Mouse (Mus musculus) hindbrain, embryonic 13.5 days (tissue): ENCODE data around the gene Stap2. TPM values are rescaled to one million over a fixed set of nuclear protein-coding genes. Genes with fewer than 3 reads are reported as not detected.

Source experiments
- ATAC-seq: fragments of 200-750 bp; cut with Nextera tagmentation; 2 replicates; pipeline ENCODE4 v1.8.0; 2017; ENCODE audit warnings: moderate TSS enrichment; ENCODE audit not compliant: low FRiP score
- H3K27ac ChIP-seq: fragments of 300-500 bp; sonication (generic); 2 replicates; pipeline ENCODE4 v1.5.1; 2015; ENCODE audit warnings: inconsistent platforms, mild to moderate bottlenecking, moderate library complexity
- H3K27me3 ChIP-seq: fragments of 300-500 bp; sonication (generic); 2 replicates; pipeline ENCODE4 v1.6.1; 2015; ENCODE audit warnings: mild to moderate bottlenecking, inconsistent platforms
- H3K36me3 ChIP-seq: fragments of 300-500 bp; sonication (generic); 2 replicates; pipeline ENCODE4 v1.6.1; 2015; ENCODE audit warnings: mild to moderate bottlenecking, inconsistent platforms
- H3K4me1 ChIP-seq: fragments of 300-500 bp; sonication (generic); replicated peaks from 2 replicates; pipeline ENCODE4 v1.6.1; 2015; ENCODE audit warnings: inconsistent platforms
- H3K4me2 ChIP-seq: fragments of 300-500 bp; sonication (generic); 2 replicates; pipeline ENCODE4 v1.6.1; 2015; ENCODE audit warnings: inconsistent platforms, mild to moderate bottlenecking, moderate library complexity
- H3K4me3 ChIP-seq: fragments of 300-500 bp; sonication (generic); 2 replicates; pipeline ENCODE4 v1.5.1; 2015; ENCODE audit warnings: mild to moderate bottlenecking, inconsistent platforms
- H3K9ac ChIP-seq: fragments of 300-500 bp; sonication (generic); 2 replicates; pipeline ENCODE4 v1.6.1; 2015; ENCODE audit warnings: mild to moderate bottlenecking, inconsistent platforms
- H3K9me3 ChIP-seq: fragments of 300-500 bp; sonication (generic); 2 replicates; pipeline ENCODE4 v1.6.1; 2016; ENCODE audit warnings: inconsistent platforms
- WGBS: fragments of 180-500 bp; shearing (Covaris S2); methylation state at CpG from one replicate; pipeline ENCODE4 v1.1.7; 2015; 5-methylcytosine and 5-hydroxymethylcytosine counted together
- polyA plus RNA-seq: library from polyadenylated mRNA; unstranded; fragments of >200 nt; fragmentation: Nextera tagmentation; extraction: Ambion mirVana; gene quantifications from 2 replicates; pipeline ENCODE4 v1.2.1, GENCODE M21; 2015

The Stap2 gene
- polyA plus RNA-seq: 5.7 and 5.8 TPM in 2 replicates

DNA sequence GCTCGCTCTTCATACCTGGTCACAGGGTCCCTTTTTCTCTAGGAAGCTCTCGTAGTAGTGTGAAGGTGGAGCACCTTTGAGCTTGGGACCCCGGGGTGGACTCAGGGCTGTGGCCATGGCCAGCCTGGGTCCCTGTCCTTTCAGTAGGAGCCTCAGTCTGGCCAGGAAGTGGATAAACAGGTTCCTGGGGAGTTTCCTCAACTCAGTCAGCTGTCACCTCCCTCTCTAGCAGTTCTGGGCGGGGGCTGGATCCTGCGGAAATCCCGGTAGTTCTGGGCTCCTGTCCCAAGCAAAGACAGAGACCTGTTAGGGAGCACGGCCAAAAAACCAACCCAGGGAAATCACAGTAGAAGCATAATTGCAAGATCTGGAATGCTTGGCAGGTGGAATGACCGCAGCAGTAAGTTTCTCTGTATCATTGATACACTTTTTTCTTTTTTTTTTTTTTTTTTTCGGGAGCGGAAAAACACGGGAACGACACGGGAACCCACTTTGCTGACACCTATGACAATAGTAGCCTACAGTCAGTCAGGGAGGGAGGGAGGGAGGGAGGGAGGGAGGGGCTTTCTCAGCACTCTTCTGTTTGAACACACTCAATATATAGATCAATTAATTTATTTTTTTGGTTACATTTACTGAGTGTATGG is at the start of gene Stap2, which contains the start of gene Mpnd:
Gene Stap2 (minus strand): TSS at position 170 of the 647 bp plus-strand sequence.
Gene Mpnd (plus strand): TSS at position 297 of the 647 bp plus-strand sequence.
- no peak for ATAC-seq
- H3K9me3 ChIP-seq: no peaks in the 10 kb centered on the region
- no peak within 1 kb of the TSS for H3K27ac ChIP-seq
- no peak within 1 kb of the TSS for H3K9ac ChIP-seq
- H3K4me1 ChIP-seq: peaks cover 20% of the 10 kb centered on the region
- 60% methylated on average over 13 of the region's 13 CpGs for WGBS
- peaks cover 28% of the 10 kb centered on the region for H3K27me3 ChIP-seq
- no peaks in the 10 kb centered on the region for H3K36me3 ChIP-seq
- 0 out of 2 replicates have a peak within 1 kb of the TSS, but pooled peaks have one; percentile 2 for H3K4me3 ChIP-seq
- H3K4me2 ChIP-seq: no peak within 1 kb of the TSS

DNA sequence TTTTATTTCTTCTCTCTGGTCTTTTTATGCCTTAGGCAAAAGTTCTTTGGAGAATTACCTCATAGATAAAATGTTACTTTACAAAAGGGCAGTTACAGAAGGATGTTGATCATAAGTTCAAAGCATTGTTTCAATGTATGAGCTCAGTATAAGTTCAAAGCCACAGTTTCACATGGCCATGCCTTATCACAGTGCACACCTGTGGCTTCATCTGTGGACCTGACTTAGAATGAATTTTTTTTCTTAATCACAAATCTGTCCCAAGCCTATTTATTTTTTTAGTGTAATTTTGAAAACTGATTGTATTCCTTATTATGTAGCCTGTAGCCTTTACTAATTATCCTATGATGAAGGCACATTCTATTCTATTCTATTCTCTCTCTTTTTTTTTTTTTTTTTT is 49.6 kb upstream of the Stap2 start:
- H3K4me1 ChIP-seq: no peaks in the 10 kb centered on the region
- H3K27me3 ChIP-seq: no peaks in the 10 kb centered on the region
- peaks cover 26% of the 10 kb centered on the region for H3K36me3 ChIP-seq
- H3K4me2 ChIP-seq: no peak overlapping the region
- H3K9me3 ChIP-seq: no peaks in the 10 kb centered on the region
- no peak overlapping the region for H3K4me3 ChIP-seq
- no peak overlapping the region for H3K27ac ChIP-seq
- ATAC-seq: no peak
- no peak overlapping the region for H3K9ac ChIP-seq

DNA sequence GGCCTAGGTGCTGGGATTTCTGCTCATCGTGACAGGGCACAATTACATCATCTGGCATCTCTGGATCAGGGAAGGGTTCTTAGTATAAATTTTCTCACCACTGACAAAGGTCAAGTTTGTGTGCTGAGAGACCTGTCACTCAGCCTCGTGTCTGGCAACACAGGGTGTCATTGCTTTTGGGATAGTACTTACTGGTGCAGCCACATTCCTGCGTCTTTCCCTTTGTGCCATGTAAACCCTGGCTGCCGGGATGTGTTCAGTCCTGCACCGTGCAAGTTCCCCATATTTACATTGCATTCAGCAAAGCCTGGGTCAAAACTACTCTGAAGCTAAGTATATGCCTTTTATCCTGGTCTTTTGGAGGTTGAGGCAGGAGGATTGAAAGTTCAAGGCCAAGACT is 46.0 kb upstream of the Stap2 start:
- H3K36me3 ChIP-seq: peaks cover 24% of the 10 kb centered on the region
- no peak overlapping the region for H3K4me3 ChIP-seq
- H3K27ac ChIP-seq: no peak overlapping the region
- H3K9me3 ChIP-seq: no peaks in the 10 kb centered on the region
- H3K27me3 ChIP-seq: no peaks in the 10 kb centered on the region
- ATAC-seq: no peak
- 91% methylated on average over 5 of the region's 5 CpGs for WGBS
- no peak overlapping the region for H3K4me2 ChIP-seq
- no peak overlapping the region for H3K9ac ChIP-seq
- H3K4me1 ChIP-seq: no peaks in the 10 kb centered on the region

DNA sequence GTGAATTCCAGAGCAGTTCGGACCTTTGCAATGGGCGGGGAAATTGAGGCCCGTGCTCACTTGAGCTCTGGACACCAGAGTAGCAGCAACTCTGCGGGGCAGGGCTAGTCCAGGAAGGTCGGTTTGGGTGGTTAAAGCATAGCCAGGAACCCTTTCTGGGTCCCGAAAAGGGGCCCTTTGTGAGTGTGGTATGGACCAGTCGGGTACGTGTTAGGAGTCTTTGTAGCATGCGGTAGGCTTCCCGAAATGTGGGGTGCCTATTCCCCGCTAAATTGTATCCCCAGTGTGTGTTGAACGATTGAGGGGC is 35.4 kb upstream of the Stap2 start:
- Histone ChIP-seq H3K4me3 (peak overlapping the region; percentile 72), H3K27ac (no peak overlapping the region), H3K27me3 (no peaks in the 10 kb centered on the region), H3K9ac (peak overlapping the region; percentile 81), H3K36me3 (peaks cover 6% of the 10 kb centered on the region; the same call in 1 of the 2 replicates), H3K9me3 (no peaks in the 10 kb centered on the region), H3K4me2 (peak overlapping the region; percentile 94), H3K4me1 (peaks cover 16% of the 10 kb centered on the region)
- 2% methylated on average over 12 of the region's 12 CpGs for WGBS
- no peak for ATAC-seq

DNA sequence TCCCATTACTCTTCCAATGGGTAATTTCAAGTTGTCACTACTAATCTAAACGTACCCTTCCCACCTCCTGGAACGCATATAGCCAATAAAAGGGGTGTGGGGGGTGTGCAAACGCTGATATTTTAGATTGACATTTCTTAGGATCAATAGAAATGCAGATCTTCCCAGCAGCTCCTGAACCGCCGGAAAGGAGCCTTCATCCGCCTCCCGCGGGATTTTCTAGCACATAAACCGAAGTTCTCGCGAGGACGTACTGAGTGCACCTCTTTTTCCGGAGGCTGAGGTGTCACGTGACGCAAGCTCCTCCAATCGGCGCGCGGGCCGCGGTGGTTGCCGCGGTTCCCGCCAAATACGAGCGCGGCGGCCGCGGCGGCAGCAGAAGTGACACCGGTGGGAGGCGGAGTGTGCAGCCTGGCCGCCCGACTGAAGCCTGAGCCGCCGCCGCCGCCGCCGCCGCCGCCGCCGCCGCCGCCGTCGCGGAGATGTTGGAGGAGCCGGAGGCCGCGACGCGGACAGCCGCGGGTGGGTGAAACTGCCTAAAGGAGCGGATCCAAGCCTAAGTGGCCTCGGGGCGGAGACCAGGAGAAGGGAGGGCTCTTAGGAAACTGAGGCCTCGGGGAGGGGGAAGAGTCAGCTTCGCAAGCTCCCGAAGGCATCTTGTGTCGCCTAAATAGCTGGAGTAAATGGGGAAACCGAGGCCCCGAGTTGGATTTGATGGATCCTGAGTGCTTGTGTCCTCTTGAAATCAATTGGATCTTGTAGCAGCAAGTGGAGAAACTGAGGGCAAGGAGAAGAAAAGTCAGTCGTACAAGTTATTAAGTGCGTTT is 34.9 kb upstream of the Stap2 start, which contains the start of gene Chaf1a:
Gene Chaf1a (plus strand): TSS at position 410 of the 827 bp plus-strand sequence.
- peak within 1 kb of the TSS; percentile 81 for H3K9ac ChIP-seq
- peak within 1 kb of the TSS; percentile 83 for H3K27ac ChIP-seq
- no peaks in the 10 kb centered on the region for H3K27me3 ChIP-seq
- under 1% methylated on average over 68 of the region's 68 CpGs for WGBS
- no peaks in the 10 kb centered on the region for H3K9me3 ChIP-seq
- H3K36me3 ChIP-seq: peaks cover 6% of the 10 kb centered on the region; the same call in 1 of the 2 replicates
- ATAC-seq: peak; percentile 83
- H3K4me3 ChIP-seq: peak within 1 kb of the TSS; percentile 72
- peak within 1 kb of the TSS; percentile 94 for H3K4me2 ChIP-seq
- H3K4me1 ChIP-seq: peaks cover 22% of the 10 kb centered on the region

DNA sequence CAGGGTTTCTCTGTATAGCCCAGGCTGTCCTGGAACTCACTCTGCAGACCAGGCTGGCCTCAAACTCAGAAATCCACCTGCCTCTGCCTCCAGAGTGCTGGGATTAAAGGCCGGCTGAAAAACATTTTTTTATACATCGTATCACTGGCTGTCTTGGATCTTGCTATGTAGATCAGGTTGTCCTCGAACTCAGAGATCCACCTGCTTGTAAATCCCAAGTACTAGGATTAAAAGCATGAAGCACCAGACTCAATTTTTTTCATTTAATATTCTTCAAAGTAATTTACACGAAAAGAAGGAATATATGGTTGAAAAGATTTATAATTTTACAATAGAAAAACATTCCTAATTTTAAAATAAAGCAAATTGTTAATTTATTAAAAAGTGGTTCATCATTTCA is 34.0 kb upstream of the Stap2 start:
- Histone ChIP-seq H3K9me3 (no peaks in the 10 kb centered on the region), H3K27ac (peak overlapping the region; percentile 83; the same call in 1 of the 2 replicates), H3K9ac (no peak overlapping the region; the same call in 1 of the 2 replicates), H3K4me2 (peak overlapping the region; percentile 94), H3K27me3 (no peaks in the 10 kb centered on the region), H3K4me3 (peak overlapping the region; percentile 72; the same call in 1 of the 2 replicates), H3K4me1 (peaks cover 31% of the 10 kb centered on the region), H3K36me3 (peaks cover 12% of the 10 kb centered on the region)
- WGBS: 85% methylated on average over 4 of the region's 4 CpGs
- ATAC-seq: no peak

DNA sequence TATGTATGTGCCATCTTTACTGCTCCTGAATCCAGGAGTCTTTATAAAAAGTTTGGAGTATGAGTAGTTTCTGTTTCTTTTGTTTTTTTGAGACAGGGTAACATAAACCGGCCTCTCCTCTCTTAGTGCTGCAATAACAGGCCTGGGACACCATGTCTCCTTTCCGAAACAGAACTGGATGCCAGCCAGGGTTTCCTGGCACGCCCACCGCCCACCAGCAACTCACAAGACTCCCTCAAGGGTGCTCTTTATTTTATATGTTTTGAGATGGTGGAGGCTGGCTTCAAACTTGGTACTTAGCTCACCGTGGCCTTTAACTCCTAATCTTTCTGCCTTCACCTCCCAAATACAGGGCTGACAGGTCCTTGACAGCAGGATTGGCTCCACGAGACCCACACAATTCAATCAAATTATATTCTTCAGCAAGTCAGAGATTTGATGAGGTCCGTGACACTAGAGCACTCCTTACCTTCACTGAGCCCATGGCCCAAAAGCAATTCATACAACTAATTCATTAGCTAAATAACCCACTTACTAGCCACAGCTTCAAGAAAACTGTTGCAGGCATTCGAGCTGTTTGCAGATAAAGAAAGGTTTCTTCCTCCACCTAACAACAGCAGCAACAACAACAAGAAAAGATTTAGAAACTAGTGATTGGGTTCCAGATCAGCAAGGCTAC is 33.3 kb upstream of the Stap2 start:
- peaks cover 12% of the 10 kb centered on the region for H3K36me3 ChIP-seq
- H3K4me2 ChIP-seq: no peak overlapping the region
- 86% methylated on average over 8 of the region's 8 CpGs for WGBS
- no peak overlapping the region for H3K4me3 ChIP-seq
- ATAC-seq: no peak
- H3K27ac ChIP-seq: no peak overlapping the region
- H3K9ac ChIP-seq: no peak overlapping the region
- no peaks in the 10 kb centered on the region for H3K9me3 ChIP-seq
- no peaks in the 10 kb centered on the region for H3K27me3 ChIP-seq
- peaks cover 37% of the 10 kb centered on the region for H3K4me1 ChIP-seq

DNA sequence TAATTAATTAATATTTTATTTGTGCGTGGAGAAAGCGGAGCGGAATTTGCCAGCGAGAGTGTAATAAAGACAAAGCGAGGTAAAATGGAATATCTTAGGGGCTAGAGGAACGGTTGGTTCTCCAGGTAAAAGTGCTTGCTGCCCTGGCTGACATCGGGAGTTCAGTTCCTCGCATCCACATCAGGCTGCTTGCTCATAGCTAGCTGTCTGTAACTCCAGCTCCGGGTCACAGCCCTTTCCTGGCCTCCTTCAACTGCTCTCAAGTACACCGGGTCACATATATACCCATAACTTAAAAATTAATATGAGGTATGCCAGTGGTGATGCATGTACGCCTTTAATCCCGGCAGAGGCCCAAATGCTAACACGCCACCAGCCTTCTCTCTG is 31.5 kb upstream of the Stap2 start:
- Histone ChIP-seq H3K36me3 (peaks cover 26% of the 10 kb centered on the region), H3K4me2 (peak overlapping the region; percentile 44), H3K27ac (peak overlapping the region; percentile 1; the same call in 1 of the 2 replicates), H3K4me3 (peak overlapping the region; percentile 27), H3K27me3 (no peaks in the 10 kb centered on the region), H3K4me1 (peaks cover 55% of the 10 kb centered on the region), H3K9ac (0 out of 2 replicates have a peak overlapping the region, but pooled peaks have one; percentile 24), H3K9me3 (no peaks in the 10 kb centered on the region)
- WGBS: 38% methylated on average over 13 of the region's 13 CpGs
- peak; percentile 29 for ATAC-seq

DNA sequence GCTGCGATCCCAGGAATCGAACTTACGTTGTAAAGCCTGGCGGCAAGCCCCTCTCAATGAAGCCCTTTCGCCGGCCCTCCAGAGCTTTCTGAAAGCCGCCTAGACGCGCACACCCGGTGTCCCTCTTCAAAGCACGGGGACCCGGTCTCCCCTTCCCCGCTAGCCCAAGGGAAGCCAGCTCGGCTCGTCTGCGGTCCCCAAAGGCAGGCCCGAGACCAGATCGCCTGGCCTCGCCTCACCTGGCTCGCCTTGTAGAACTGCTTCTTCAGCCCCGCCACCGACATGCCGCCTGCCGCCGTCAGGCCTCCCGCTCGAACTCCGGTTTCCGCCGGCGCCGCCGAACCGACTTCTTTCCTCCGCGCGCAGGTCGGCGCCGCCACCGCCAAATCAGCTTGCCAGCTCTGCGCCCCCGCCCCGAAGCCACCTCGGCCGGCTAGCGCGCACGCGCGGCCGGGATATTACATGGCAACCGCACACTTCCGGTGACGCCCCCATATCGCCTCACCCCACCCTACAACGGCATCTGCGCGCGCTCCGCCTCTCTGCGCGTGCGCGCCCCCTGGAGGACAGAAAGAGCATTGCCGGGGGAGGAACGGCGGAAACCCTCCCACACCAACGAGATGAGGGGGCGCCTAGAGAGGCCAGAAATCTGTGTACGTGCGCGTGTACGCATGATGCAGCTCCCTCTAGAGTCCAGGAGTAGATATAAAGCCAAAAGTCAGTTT is 31.0 kb upstream of the Stap2 start, which contains the start of gene Sh3gl1:
Gene Sh3gl1 (minus strand): TSS at position 460 of the 725 bp plus-strand sequence.
- H3K4me1 ChIP-seq: peaks cover 56% of the 10 kb centered on the region
- no peaks in the 10 kb centered on the region for H3K27me3 ChIP-seq
- H3K27ac ChIP-seq: peak within 1 kb of the TSS; percentile 93
- ATAC-seq: peak; percentile 92
- H3K4me2 ChIP-seq: peak within 1 kb of the TSS; percentile 63
- peaks cover 27% of the 10 kb centered on the region for H3K36me3 ChIP-seq
- peak within 1 kb of the TSS; percentile 84 for H3K4me3 ChIP-seq
- WGBS: under 1% methylated on average over 74 of the region's 74 CpGs
- H3K9ac ChIP-seq: peak within 1 kb of the TSS; percentile 93
- no peaks in the 10 kb centered on the region for H3K9me3 ChIP-seq

DNA sequence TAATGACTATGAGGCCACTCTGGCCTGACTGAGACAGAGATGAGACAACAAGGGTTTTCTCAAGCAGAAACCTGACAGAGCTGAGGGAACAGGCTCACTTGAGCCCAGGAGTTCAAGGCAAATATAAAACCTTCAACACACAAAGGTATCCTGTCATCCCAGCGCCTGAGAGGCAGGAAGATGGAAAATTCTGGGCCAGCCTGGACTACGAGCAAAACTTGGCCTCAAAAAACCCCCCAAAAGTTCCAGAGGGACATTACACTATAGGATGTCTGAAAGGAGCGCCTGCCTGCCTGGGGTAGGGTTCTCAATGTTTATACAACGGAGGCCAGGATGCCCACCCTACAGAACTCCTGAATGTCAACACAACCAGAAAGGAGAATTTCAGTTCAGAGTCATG is 29.8 kb upstream of the Stap2 start:
- Histone ChIP-seq H3K4me1 (peaks cover 54% of the 10 kb centered on the region), H3K4me2 (peak overlapping the region; percentile 63), H3K27ac (no peak overlapping the region), H3K36me3 (peaks cover 34% of the 10 kb centered on the region), H3K9ac (peak overlapping the region; percentile 93), H3K27me3 (no peaks in the 10 kb centered on the region), H3K9me3 (no peaks in the 10 kb centered on the region), H3K4me3 (peak overlapping the region; percentile 84)
- ATAC-seq: no peak
- 88% methylated on average over 4 of the region's 4 CpGs for WGBS

DNA sequence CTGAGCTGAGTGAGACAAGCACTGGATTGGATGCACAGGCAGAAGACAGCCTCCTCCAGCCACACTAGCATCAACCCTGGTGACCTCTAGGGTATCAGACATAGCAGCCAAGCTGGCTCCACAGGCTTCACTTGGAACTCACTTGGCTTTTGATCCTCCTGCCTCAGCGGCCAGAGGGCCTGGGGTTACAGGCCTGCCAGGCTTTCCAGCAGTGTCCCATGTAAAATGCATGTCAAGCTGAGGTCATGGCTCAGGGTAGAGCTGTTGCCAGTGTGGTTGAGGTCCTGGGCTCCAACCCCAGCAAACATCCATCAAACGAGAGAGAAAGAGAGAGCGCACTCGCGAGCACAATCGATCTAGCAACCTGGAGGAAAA is 29.3 kb upstream of the Stap2 start:
- no peak overlapping the region for H3K27ac ChIP-seq
- peak overlapping the region; percentile 93 for H3K9ac ChIP-seq
- WGBS: 91% methylated on average over 6 of the region's 6 CpGs
- H3K4me1 ChIP-seq: peaks cover 54% of the 10 kb centered on the region
- H3K4me3 ChIP-seq: no peak overlapping the region
- H3K4me2 ChIP-seq: peak overlapping the region; percentile 63; the same call in 1 of the 2 replicates
- no peaks in the 10 kb centered on the region for H3K9me3 ChIP-seq
- no peaks in the 10 kb centered on the region for H3K27me3 ChIP-seq
- H3K36me3 ChIP-seq: peaks cover 37% of the 10 kb centered on the region
- no peak for ATAC-seq
